9 mouse cellular contexts compared by ENCODE assay signal in the genomic region with DNA sequence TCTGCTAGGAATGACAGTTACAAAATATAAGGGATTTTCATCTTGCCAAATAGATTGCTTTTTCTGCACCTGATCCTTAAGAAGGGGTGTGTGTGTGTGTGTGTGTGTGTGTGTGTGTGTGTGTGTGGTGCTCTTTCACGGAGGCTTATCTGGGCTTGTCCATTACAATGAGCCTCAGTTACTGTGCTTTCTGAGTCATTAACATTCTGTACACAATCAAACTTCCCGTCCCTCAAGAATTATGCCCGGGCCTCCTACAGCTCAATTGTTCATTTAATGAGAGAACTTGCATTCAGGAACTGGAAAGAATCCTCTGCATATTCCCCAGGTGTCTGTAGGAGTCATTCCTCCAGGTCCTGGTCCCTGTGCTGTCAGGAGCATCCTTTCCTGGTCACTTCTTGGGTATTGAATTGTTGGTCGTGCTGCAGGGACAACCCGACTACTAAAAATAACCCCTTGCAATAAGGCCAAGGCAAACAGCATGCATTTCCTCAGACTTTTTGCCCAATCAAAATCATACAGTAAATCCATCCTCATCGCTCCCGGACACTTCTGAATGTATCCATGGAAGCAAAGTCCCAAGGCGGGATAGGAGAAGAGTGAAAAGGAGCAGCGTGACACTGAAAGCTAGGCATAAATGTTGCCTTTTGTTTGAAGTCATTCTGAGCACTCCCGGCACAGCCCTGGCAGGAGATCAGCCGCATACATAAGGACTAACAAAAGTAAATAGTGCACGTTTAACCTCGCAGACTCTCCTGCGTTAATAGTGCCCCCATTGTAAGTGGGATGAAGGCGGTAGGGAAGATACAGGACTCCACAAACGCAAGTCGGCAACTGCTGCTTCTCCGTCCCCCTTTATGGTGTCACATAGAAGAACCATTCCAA. TPM values are rescaled to one million over a fixed set of nuclear protein-coding genes. Genes with fewer than 3 reads are reported as not detected.
DNase-seq lines count a peak whose midpoint lies in the region; ATAC-seq lines count a peak whose summit lies in the region.
"Had no signal": no experiment of that assay in that cellular context is flagged by ENCODE, and none has a peak within 500 bp of the region (broad histone marks: within the 10 kb centered on the region; RNA-seq: fewer than 3 reads in every experiment).

No protein-coding gene starts in this region.

- peak overlapping the region; percentile 33 for H3K4me3 ChIP-seq in heart, embryonic 12.5 days
- H3K4me3 ChIP-seq in forebrain, embryonic 15.5 days, result peak overlapping the region; percentile 34
- H3K4me3 ChIP-seq in midbrain, embryonic 13.5 days (replicated peaks), result peak overlapping the region; percentile 38

- H3K4me1 ChIP-seq in heart, embryonic 12.5 days (replicated peaks), result no peaks in the 10 kb centered on the region
- H3K4me1 ChIP-seq in forebrain, embryonic 15.5 days, result no peaks in the 10 kb centered on the region
- peaks cover 6% of the 10 kb centered on the region; the same call in 1 of the 2 replicates for H3K4me1 ChIP-seq in midbrain, embryonic 13.5 days (replicated peaks)

- ATAC-seq in heart, embryonic 12.5 days (ENCODE audit: insufficient number of reproducible peaks, low FRiP score), result no peak
- ATAC-seq in forebrain, embryonic 15.5 days (replicated peaks), result peak; percentile 46
- peak; percentile 77 for ATAC-seq in midbrain, embryonic 13.5 days
- ATAC-seq in megakaryocyte, adult 5-6 weeks (ENCODE audit: poor library complexity, severe bottlenecking), result no peak

- H3K36me3 ChIP-seq in heart, embryonic 12.5 days, result no peaks in the 10 kb centered on the region
- no peaks in the 10 kb centered on the region for H3K36me3 ChIP-seq in forebrain, embryonic 15.5 days
- no peaks in the 10 kb centered on the region for H3K36me3 ChIP-seq in midbrain, embryonic 13.5 days

- H3K9me3 ChIP-seq in heart, embryonic 12.5 days (replicated peaks), result no peaks in the 10 kb centered on the region
- no peaks in the 10 kb centered on the region for H3K9me3 ChIP-seq in forebrain, embryonic 15.5 days
- H3K9me3 ChIP-seq in midbrain, embryonic 13.5 days, result no peaks in the 10 kb centered on the region

- H3K27me3 ChIP-seq in heart, embryonic 12.5 days (replicated peaks), result peaks cover 4% of the 10 kb centered on the region; the same call in 1 of the 2 replicates
- no peaks in the 10 kb centered on the region for H3K27me3 ChIP-seq in forebrain, embryonic 15.5 days
- no peaks in the 10 kb centered on the region for H3K27me3 ChIP-seq in midbrain, embryonic 13.5 days

- peak overlapping the region; percentile 62 for H3K4me2 ChIP-seq in heart, embryonic 12.5 days
- H3K4me2 ChIP-seq in forebrain, embryonic 15.5 days (replicated peaks), result peak overlapping the region; percentile 46
- H3K4me2 ChIP-seq in midbrain, embryonic 13.5 days (replicated peaks), result peak overlapping the region; percentile 55

- no peak overlapping the region for H3K27ac ChIP-seq in heart, embryonic 12.5 days (ENCODE audit: poor library complexity, severe bottlenecking)
- peak overlapping the region; percentile 62; the same call in 1 of the 2 replicates for H3K27ac ChIP-seq in forebrain, embryonic 15.5 days (replicated peaks)
- H3K27ac ChIP-seq in midbrain, embryonic 13.5 days, result peak overlapping the region; percentile 73
- H3K27ac ChIP-seq: liver, embryonic 14.5 days had no signal

- H3K9ac ChIP-seq in heart, embryonic 12.5 days, result no peak overlapping the region
- H3K9ac ChIP-seq in forebrain, embryonic 15.5 days (replicated peaks), result 0 out of 2 replicates have a peak overlapping the region, but pooled peaks have one; percentile 30
- H3K9ac ChIP-seq in midbrain, embryonic 13.5 days (replicated peaks), result peak overlapping the region; percentile 24; the same call in 1 of the 2 replicates
- H3K9ac ChIP-seq: liver, embryonic 14.5 days had no signal

- 22% methylated on average over 18 of the region's 18 CpGs for WGBS in heart, embryonic 12.5 days
- WGBS in forebrain, embryonic 15.5 days, result 18% methylated on average over 18 of the region's 18 CpGs
- WGBS in midbrain, embryonic 13.5 days, result 23% methylated on average over 18 of the region's 18 CpGs

- no peak for DNase-seq in heart, adult 9 months (ENCODE audit: low spot score in 2 of 2)
- DNase-seq in cerebellum, adult 18-20 months, result peak; percentile 41 to 47
- DNase-seq in layer of hippocampus, adult 11-12 months (ENCODE audit: low spot score), result no peak
- DNase-seq in thymus, postnatal 25 days, result no peak

RNA-seq across cellular contexts. Expression of a gene that starts 1.1 kb away (rescaled TPM):
- 1.0 and 1.5 TPM in 2 replicates for polyA plus RNA-seq in heart, embryonic 12.5 days (2016; fragmentation: Nextera tagmentation; extraction: Ambion mirVana)
- 7.2 and 8.6 TPM in 2 replicates for polyA plus RNA-seq in forebrain, embryonic 15.5 days (2015; fragmentation: Nextera tagmentation; extraction: Ambion mirVana)
- 5.9 and 7.3 TPM in 2 replicates for polyA plus RNA-seq in midbrain, embryonic 13.5 days (2015; fragmentation: Nextera tagmentation; extraction: Ambion mirVana)
- total RNA-seq in megakaryocyte, adult 5-6 weeks (2015), result not detected in 2 replicates
- total RNA-seq in megakaryocyte, adult 5-6 weeks (2017), result not detected in 2 replicates
- polyA plus RNA-seq: liver, embryonic 14.5 days had no signal

Comparison
In these comparisons a context has a peak if more than half of its experiments do, and no peak if none do; other contexts are left out.
1. ATAC-seq: peak in forebrain, embryonic 15.5 days (single experiment) and midbrain, embryonic 13.5 days (single experiment); none in heart, embryonic 12.5 days (single experiment) and megakaryocyte, adult 5-6 weeks (single experiment).
2. DNase-seq: peak in cerebellum, adult 18-20 months (2 of 2); none in heart, adult 9 months (0 of 2), layer of hippocampus, adult 11-12 months (single experiment) and thymus, postnatal 25 days (single experiment).
3. Peak in every context shown above with its lines, with median percentiles within 50 percentile points of each other: H3K4me2 ChIP-seq and H3K4me3 ChIP-seq.